Mouse (Mus musculus) limb, embryonic 10.5 days (tissue): ENCODE results near the gene Ino80. TPM values are rescaled to one million over a fixed set of nuclear protein-coding genes. Genes with fewer than 3 reads are reported as not detected.

ENCODE experiments used
- DNase-seq: peaks from one replicate; pipeline ENCODE4 v3.0.0-alpha.2; 2017; ENCODE audit warnings: low spot score
- H3K27ac ChIP-seq: fragments of 300-500 bp; sonication (generic); 2 replicates; pipeline ENCODE4 v1.5.1; 2016; ENCODE audit warnings: mild to moderate bottlenecking
- H3K27me3 ChIP-seq: fragments of 300-500 bp; sonication (generic); 2 replicates; pipeline ENCODE4 v1.6.1; 2016; ENCODE audit warnings: low read depth, mild to moderate bottlenecking; ENCODE audit not compliant: poor library complexity, severe bottlenecking
- H3K36me3 ChIP-seq: fragments of 300-500 bp; sonication (generic); 2 replicates; pipeline ENCODE4 v1.6.1; 2016; ENCODE audit warnings: mild to moderate bottlenecking, moderate library complexity
- H3K4me1 ChIP-seq: fragments of 300-500 bp; sonication (generic); 2 replicates; pipeline ENCODE4 v1.6.1; 2016
- H3K4me3 ChIP-seq: fragments of 300-500 bp; sonication (generic); 2 replicates; pipeline ENCODE4 v1.5.1; 2016; ENCODE audit warnings: mild to moderate bottlenecking, moderate library complexity
- H3K9me3 ChIP-seq: fragments of 300-500 bp; sonication (generic); replicated peaks from 2 replicates; pipeline ENCODE4 v1.6.1; 2016; ENCODE audit warnings: mild to moderate bottlenecking
- WGBS: fragments of 180-500 bp; shearing (Covaris S2); methylation state at CpG from one replicate; pipeline ENCODE4 v1.1.7; 2016; 5-methylcytosine and 5-hydroxymethylcytosine counted together
- polyA plus RNA-seq: library from polyadenylated mRNA; unstranded; fragments of >200 nt; fragmentation: Nextera tagmentation; extraction: Ambion mirVana; gene quantifications from 2 replicates; pipeline ENCODE4 v1.2.1, GENCODE M21; 2016

Ino80 gene
- polyA plus RNA-seq, 1 experiment from 2014 or later: 3.8 TPM

- no peak overlapping the region for H3K27ac ChIP-seq
- H3K36me3 ChIP-seq: no peaks in the 10 kb centered on the region
- H3K4me1 ChIP-seq: peaks cover 14% of the 10 kb centered on the region
- no peaks in the 10 kb centered on the region for H3K9me3 ChIP-seq
- WGBS: 70% methylated on average over 2 of the region's 2 CpGs
- H3K4me3 ChIP-seq: no peak overlapping the region
- peaks cover 52% of the 10 kb centered on the region for H3K27me3 ChIP-seq
- DNase-seq: no peak
These were observed 141.5 kb downstream of the Ino80 start for GRCm38 (mm10) chr2:119336002-119336401.

- H3K9me3 ChIP-seq: no peaks in the 10 kb centered on the region
- H3K4me3 ChIP-seq: no peak overlapping the region
- H3K27ac ChIP-seq: no peak overlapping the region
- H3K36me3 ChIP-seq: no peaks in the 10 kb centered on the region
- DNase-seq: no peak
- WGBS: 77% methylated on average over 1 of the region's 1 CpGs
- H3K27me3 ChIP-seq: peaks cover 57% of the 10 kb centered on the region
- H3K4me1 ChIP-seq: peaks cover 14% of the 10 kb centered on the region
These were observed 142.0 kb downstream of the Ino80 start for GRCm38 (mm10) chr2:119335535-119335934.

- Histone ChIP-seq H3K36me3 (no peaks in the 10 kb centered on the region), H3K4me1 (peaks cover 14% of the 10 kb centered on the region), H3K4me3 (no peak overlapping the region), H3K9me3 (no peaks in the 10 kb centered on the region), H3K27ac (no peak overlapping the region), H3K27me3 (peaks cover 62% of the 10 kb centered on the region)
- WGBS: 70% methylated on average over 7 of the region's 7 CpGs
- no peak for DNase-seq
These were observed 142.4 kb downstream of the Ino80 start for GRCm38 (mm10) chr2:119334964-119335525.

GRCm38 (mm10) chr2:119334135-119334534 lies 143.4 kb downstream of the Ino80 start:
- DNase-seq: no peak
- Histone ChIP-seq H3K36me3 (no peaks in the 10 kb centered on the region), H3K27ac (no peak overlapping the region), H3K9me3 (no peaks in the 10 kb centered on the region), H3K4me3 (no peak overlapping the region), H3K4me1 (peaks cover 14% of the 10 kb centered on the region), H3K27me3 (peaks cover 71% of the 10 kb centered on the region)
- 48% methylated on average over 1 of the region's 1 CpGs for WGBS

GRCm38 (mm10) chr2:119332177-119332661 lies 145.3 kb downstream of the Ino80 start:
- H3K27me3 ChIP-seq: peaks cover 90% of the 10 kb centered on the region
- H3K4me3 ChIP-seq: no peak overlapping the region
- 72% methylated on average over 24 of the region's 24 CpGs for WGBS

GRCm38 (mm10) chr2:119330795-119331194 lies 146.7 kb downstream of the Ino80 start:
- no peaks in the 10 kb centered on the region for H3K36me3 ChIP-seq
- H3K4me1 ChIP-seq: peaks cover 19% of the 10 kb centered on the region
- no peak overlapping the region for H3K27ac ChIP-seq
- no peaks in the 10 kb centered on the region for H3K9me3 ChIP-seq
- no peak overlapping the region for H3K4me3 ChIP-seq
- DNase-seq: no peak
- peaks cover 93% of the 10 kb centered on the region for H3K27me3 ChIP-seq
- WGBS: 90% methylated on average over 8 of the region's 8 CpGs

More at GRCm38 (mm10) chr2:119332177-119332661, 145.3 kb downstream of the Ino80 start:
- Histone ChIP-seq H3K4me1 (peaks cover 7% of the 10 kb centered on the region), H3K36me3 (no peaks in the 10 kb centered on the region), H3K9me3 (no peaks in the 10 kb centered on the region), H3K27ac (no peak overlapping the region)
- no peak for DNase-seq

GRCm38 (mm10) chr2:119329123-119329817 lies 148.2 kb downstream of the Ino80 start:
- no peaks in the 10 kb centered on the region for H3K9me3 ChIP-seq
- no peak overlapping the region for H3K27ac ChIP-seq
- peaks cover 34% of the 10 kb centered on the region for H3K4me1 ChIP-seq
- no peaks in the 10 kb centered on the region for H3K36me3 ChIP-seq
- peaks cover 96% of the 10 kb centered on the region for H3K27me3 ChIP-seq
- no peak for DNase-seq
- H3K4me3 ChIP-seq: no peak overlapping the region
- 59% methylated on average over 3 of the region's 3 CpGs for WGBS

GRCm38 (mm10) chr2:119328546-119328945 lies 148.9 kb downstream of the Ino80 start:
- Histone ChIP-seq H3K27ac (no peak overlapping the region; the same call in 1 of the 2 replicates), H3K27me3 (peaks cover 96% of the 10 kb centered on the region), H3K4me3 (peak overlapping the region; percentile 59), H3K9me3 (no peaks in the 10 kb centered on the region), H3K36me3 (no peaks in the 10 kb centered on the region), H3K4me1 (peaks cover 41% of the 10 kb centered on the region)
- 44% methylated on average over 5 of the region's 5 CpGs for WGBS
- DNase-seq: no peak

- no peak for DNase-seq
- Histone ChIP-seq H3K4me1 (peaks cover 44% of the 10 kb centered on the region), H3K9me3 (no peaks in the 10 kb centered on the region), H3K4me3 (peak overlapping the region; percentile 59), H3K36me3 (no peaks in the 10 kb centered on the region), H3K27me3 (peaks cover 100% of the 10 kb centered on the region), H3K27ac (peak overlapping the region; percentile 26; the same call in 1 of the 2 replicates)
- 17% methylated on average over 11 of the region's 11 CpGs for WGBS
These were observed 149.5 kb downstream of the Ino80 start for GRCm38 (mm10) chr2:119327942-119328526.

GRCm38 (mm10) chr2:119327102-119327480 lies 150.4 kb downstream of the Ino80 start:
- Histone ChIP-seq H3K4me1 (peaks cover 54% of the 10 kb centered on the region), H3K27me3 (peaks cover 100% of the 10 kb centered on the region), H3K4me3 (peak overlapping the region; percentile 59), H3K9me3 (no peaks in the 10 kb centered on the region), H3K27ac (peak overlapping the region; percentile 50; the same call in 1 of the 2 replicates), H3K36me3 (no peaks in the 10 kb centered on the region)
- DNase-seq: peak; percentile 80
- under 1% methylated on average over 30 of the region's 30 CpGs for WGBS

- under 1% methylated on average over 61 of the region's 61 CpGs for WGBS
- Histone ChIP-seq H3K36me3 (no peaks in the 10 kb centered on the region), H3K9me3 (no peaks in the 10 kb centered on the region), H3K4me3 (peak overlapping the region; percentile 59), H3K27ac (peak overlapping the region; percentile 53), H3K27me3 (peaks cover 100% of the 10 kb centered on the region), H3K4me1 (peaks cover 59% of the 10 kb centered on the region)
- DNase-seq: peak; percentile 66
These were observed 151.1 kb downstream of the Ino80 start for GRCm38 (mm10) chr2:119326161-119327101.

- no peaks in the 10 kb centered on the region for H3K36me3 ChIP-seq
- DNase-seq: peak; percentile 68
- H3K27me3 ChIP-seq: peaks cover 100% of the 10 kb centered on the region
- peaks cover 61% of the 10 kb centered on the region for H3K4me1 ChIP-seq
- peak within 1 kb of the TSS; percentile 53 for H3K27ac ChIP-seq
- H3K4me3 ChIP-seq: peak within 1 kb of the TSS; percentile 59
- H3K9me3 ChIP-seq: no peaks in the 10 kb centered on the region
- 0% methylated on average over 33 of the region's 33 CpGs for WGBS
These were observed 151.8 kb downstream of the Ino80 start, which contains the start of gene Dll4 for GRCm38 (mm10) chr2:119325568-119326143. TSS of gene Dll4 (plus strand) at chr2:119325784.
